Mouse (Mus musculus) lung, postnatal 0 days (tissue): ENCODE data around the gene Ccdc170. TPM values are rescaled to one million over a fixed set of nuclear protein-coding genes. Genes with fewer than 3 reads are reported as not detected.

ENCODE experiments used
- ATAC-seq: fragments of 200-750 bp; cut with Nextera tagmentation; 2 replicates; pipeline ENCODE4 v1.8.0; 2017; ENCODE audit warnings: moderate library complexity
- DNase-seq: peaks from one replicate; pipeline ENCODE4 v3.0.0-alpha.2; 2016; ENCODE audit warnings: low spot score
- H3K27ac ChIP-seq: fragments of 300-500 bp; sonication (generic); 2 replicates; pipeline ENCODE4 v1.5.1; 2014; ENCODE audit warnings: antibody characterized with exemption, mild to moderate bottlenecking, low read length, mixed read lengths
- H3K27me3 ChIP-seq: fragments of 300-500 bp; sonication (generic); replicated peaks from 2 replicates; pipeline ENCODE4 v1.6.1; 2014; ENCODE audit warnings: low read length, mixed read lengths; ENCODE audit not compliant: insufficient read depth
- H3K36me3 ChIP-seq: fragments of 300-500 bp; sonication (generic); 2 replicates; pipeline ENCODE4 v1.6.1; 2014; ENCODE audit warnings: low read length, mixed read lengths; ENCODE audit not compliant: insufficient read depth
- H3K4me1 ChIP-seq: fragments of 300-500 bp; sonication (generic); 2 replicates; pipeline ENCODE4 v1.6.1; 2014; ENCODE audit warnings: antibody characterized with exemption, low read depth, low read length, mixed read lengths; ENCODE audit not compliant: insufficient read depth
- H3K4me2 ChIP-seq: fragments of 300-500 bp; sonication (generic); replicated peaks from 2 replicates; pipeline ENCODE4 v1.6.1; 2014; ENCODE audit warnings: low read depth, mild to moderate bottlenecking, low read length, moderate library complexity, mixed read lengths
- H3K4me3 ChIP-seq: fragments of 300-500 bp; sonication (generic); 2 replicates; pipeline ENCODE4 v1.5.1; 2014; ENCODE audit warnings: low read depth, low read length
- H3K9ac ChIP-seq: fragments of 300-500 bp; sonication (generic); replicated peaks from 2 replicates; pipeline ENCODE4 v1.6.1; 2014; ENCODE audit warnings: low read depth, mild to moderate bottlenecking
- H3K9me3 ChIP-seq: fragments of 300-500 bp; sonication (generic); 2 replicates; pipeline ENCODE4 v1.6.1; 2016; ENCODE audit warnings: low read length, mixed read lengths
- CTCF ChIP-seq: IDR thresholded peaks from 2 replicates; pipeline ENCODE4 v1.5.1; 2016; ENCODE audit warnings: antibody characterized with exemption, mild to moderate bottlenecking
- EP300 ChIP-seq: IDR thresholded peaks from 2 replicates; pipeline ENCODE4 v1.6.1; 2016; ENCODE audit warnings: antibody characterized with exemption, mild to moderate bottlenecking, control low read depth
- WGBS: fragments of 180-500 bp; shearing (Covaris S2); extraction: QIAGEN DNeasy Blood & Tissue Kit; methylation state at CpG from one replicate; pipeline ENCODE4 v1.1.7; 2014; 5-methylcytosine and 5-hydroxymethylcytosine counted together
- polyA plus RNA-seq: library from polyadenylated mRNA; unstranded; fragments of >200 nt; fragmentation: Nextera tagmentation; extraction: Ambion mirVana; gene quantifications from 2 replicates; pipeline ENCODE4 v1.2.1, GENCODE M21; 2015

Gene Ccdc170
- polyA plus RNA-seq, 1 experiment from 2014 or later = 2.1 TPM

DNA sequence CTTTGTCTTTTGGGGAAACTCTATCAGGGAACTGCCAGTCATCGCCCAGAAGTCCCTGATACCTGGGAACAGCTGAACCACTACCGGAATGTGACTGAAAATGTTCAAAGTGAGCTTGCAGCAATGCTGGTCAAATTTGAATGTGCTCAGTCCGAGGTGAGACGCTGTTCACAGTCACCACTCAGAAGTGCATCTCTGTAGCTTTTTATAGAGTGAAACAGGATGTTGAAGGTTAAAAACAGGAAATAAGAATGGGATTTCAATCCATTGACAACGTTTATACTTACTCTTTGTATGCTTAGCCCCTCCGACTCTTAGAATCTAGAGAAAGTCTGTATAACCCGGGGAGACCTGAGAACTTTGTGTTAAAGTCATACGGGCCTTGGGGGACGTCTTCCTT, 30.4 kb downstream of the Ccdc170 start:
- H3K9me3 ChIP-seq = no peaks in the 10 kb centered on the region
- no peak overlapping the region for H3K27ac ChIP-seq
- ATAC-seq = no peak
- DNase-seq = no peak
- WGBS = 64% methylated on average over 9 of the region's 9 CpGs
- H3K27me3 ChIP-seq = no peaks in the 10 kb centered on the region
- no peaks in the 10 kb centered on the region for H3K36me3 ChIP-seq
- no peaks in the 10 kb centered on the region for H3K4me1 ChIP-seq
- TF ChIP-seq CTCF (no peak), EP300 (no peak)
- no peak overlapping the region for H3K4me2 ChIP-seq
- H3K4me3 ChIP-seq = no peak overlapping the region
- H3K9ac ChIP-seq = no peak overlapping the region

DNA sequence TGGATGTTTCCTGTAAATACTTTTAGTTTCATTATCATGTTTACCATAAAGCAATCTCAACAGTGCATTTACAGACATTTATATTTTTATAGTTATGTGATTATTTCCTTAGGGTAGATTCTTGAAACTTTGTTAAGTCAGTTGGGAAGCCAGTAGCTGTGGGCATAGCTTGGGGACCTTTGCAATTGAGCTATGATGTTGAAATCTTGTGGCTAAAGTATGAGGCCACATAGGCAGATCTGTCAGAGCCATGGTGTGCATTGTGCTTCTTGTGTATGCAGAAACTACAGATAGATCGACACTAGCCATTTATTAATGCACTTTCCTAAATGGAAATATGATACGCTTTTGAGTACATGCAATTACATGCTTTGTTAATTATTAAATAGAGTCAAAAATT, 35.3 kb downstream of the Ccdc170 start:
- H3K27ac ChIP-seq = no peak overlapping the region
- WGBS = 85% methylated on average over 2 of the region's 2 CpGs
- ATAC-seq (no peak), DNase-seq (no peak)
- no peaks in the 10 kb centered on the region for H3K9me3 ChIP-seq
- no peaks in the 10 kb centered on the region for H3K36me3 ChIP-seq
- no peaks in the 10 kb centered on the region for H3K27me3 ChIP-seq
- no peak overlapping the region for H3K4me2 ChIP-seq
- TF ChIP-seq CTCF = no peak
- TF ChIP-seq EP300 = no peak
- no peak overlapping the region for H3K9ac ChIP-seq
- H3K4me3 ChIP-seq = no peak overlapping the region
- no peaks in the 10 kb centered on the region for H3K4me1 ChIP-seq

DNA sequence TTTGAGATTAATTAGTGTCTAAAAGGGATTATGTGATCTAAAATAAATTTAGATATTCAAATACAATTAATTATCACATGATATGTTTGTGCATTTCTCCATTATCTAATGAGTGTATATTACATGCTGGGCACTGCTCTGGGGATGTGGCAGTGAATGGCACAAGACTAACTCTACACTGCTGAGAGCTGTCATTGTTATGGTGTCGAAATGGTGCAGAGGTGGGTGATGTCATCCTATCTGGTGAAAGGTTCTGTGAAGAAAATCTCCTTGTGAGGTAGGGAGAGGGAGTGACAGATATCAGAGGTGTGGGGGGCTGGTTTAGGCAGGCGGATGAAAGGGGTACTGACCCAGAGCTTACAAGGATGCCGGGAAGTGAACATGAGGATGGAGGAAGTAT, 37.3 kb downstream of the Ccdc170 start:
- Histone ChIP-seq H3K27ac (no peak overlapping the region), H3K9me3 (no peaks in the 10 kb centered on the region), H3K9ac (no peak overlapping the region), H3K36me3 (no peaks in the 10 kb centered on the region), H3K4me3 (no peak overlapping the region), H3K4me1 (no peaks in the 10 kb centered on the region), H3K4me2 (no peak overlapping the region), H3K27me3 (no peaks in the 10 kb centered on the region)
- no peak for TF ChIP-seq EP300
- ATAC-seq (no peak), DNase-seq (no peak)
- WGBS = 55% methylated on average over 3 of the region's 3 CpGs

DNA sequence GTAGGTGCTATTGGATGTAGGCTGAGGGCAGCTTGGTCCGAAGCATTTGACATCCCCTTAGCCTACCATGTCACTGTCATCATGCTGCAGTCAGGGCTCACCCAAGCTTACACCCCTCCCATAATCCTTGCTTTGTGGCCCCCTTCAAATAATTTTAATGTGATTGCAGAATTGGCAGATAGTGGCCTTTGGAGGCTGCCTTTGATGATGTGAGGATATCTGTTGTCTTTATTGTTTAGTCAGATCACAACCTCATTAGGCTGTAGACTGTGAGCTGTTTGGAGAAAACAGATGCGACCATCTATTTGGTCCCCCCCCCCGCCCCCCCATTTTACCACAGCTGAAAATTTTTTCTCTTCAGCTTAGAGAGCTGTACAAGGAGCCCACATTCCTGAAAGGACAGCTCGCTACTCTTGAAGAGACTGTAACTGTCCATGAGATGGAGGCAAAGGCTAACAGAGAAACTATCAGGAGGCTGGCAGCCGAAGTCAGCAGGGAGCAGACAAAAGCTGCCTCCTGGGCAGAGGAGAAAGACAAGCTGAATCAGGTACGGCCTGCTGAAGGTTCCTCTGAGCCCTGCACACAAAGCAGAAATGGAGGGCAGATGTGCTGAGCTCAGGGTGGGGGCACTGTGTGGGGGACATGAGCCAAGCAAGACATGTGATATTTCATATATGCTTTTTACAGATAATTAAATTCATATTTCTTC, 38.2 kb downstream of the Ccdc170 start:
- Histone ChIP-seq H3K27ac (no peak overlapping the region), H3K27me3 (no peaks in the 10 kb centered on the region), H3K4me1 (no peaks in the 10 kb centered on the region), H3K4me3 (no peak overlapping the region), H3K9me3 (no peaks in the 10 kb centered on the region), H3K9ac (no peak overlapping the region), H3K4me2 (no peak overlapping the region), H3K36me3 (no peaks in the 10 kb centered on the region)
- ATAC-seq (no peak), DNase-seq (no peak)
- 57% methylated on average over 6 of the region's 6 CpGs for WGBS
- no peak for TF ChIP-seq EP300
- peak; percentile 25 for TF ChIP-seq CTCF

DNA sequence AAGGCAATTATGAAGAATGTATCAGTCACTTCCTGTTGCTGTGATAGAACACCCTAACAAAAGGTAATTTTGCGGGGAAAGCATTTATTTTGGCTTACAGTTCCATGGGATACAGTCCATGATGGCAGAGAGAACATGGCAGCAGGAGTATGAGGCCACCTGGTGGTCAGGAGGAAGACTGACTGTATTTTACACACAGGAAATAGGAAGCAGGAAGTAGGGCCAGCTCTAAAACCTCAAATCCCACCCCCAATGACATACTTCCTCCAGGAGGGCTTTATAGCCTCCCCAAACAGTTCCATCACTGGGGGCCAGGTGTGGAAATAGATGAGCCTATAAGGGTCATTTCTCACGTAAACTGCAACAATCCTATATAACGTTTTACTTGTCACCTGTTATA, 39.8 kb downstream of the Ccdc170 start:
- DNase-seq (no peak), ATAC-seq (no peak)
- no peaks in the 10 kb centered on the region for H3K9me3 ChIP-seq
- no peak overlapping the region for H3K9ac ChIP-seq
- H3K4me3 ChIP-seq = no peak overlapping the region
- no peaks in the 10 kb centered on the region for H3K36me3 ChIP-seq
- H3K4me2 ChIP-seq = no peak overlapping the region
- TF ChIP-seq CTCF = peak; percentile 33; the same call in 1 of the 2 replicates
- no peak for TF ChIP-seq EP300
- WGBS = 93% methylated on average over 3 of the region's 3 CpGs
- H3K27me3 ChIP-seq = no peaks in the 10 kb centered on the region
- H3K4me1 ChIP-seq = no peaks in the 10 kb centered on the region
- H3K27ac ChIP-seq = no peak overlapping the region

DNA sequence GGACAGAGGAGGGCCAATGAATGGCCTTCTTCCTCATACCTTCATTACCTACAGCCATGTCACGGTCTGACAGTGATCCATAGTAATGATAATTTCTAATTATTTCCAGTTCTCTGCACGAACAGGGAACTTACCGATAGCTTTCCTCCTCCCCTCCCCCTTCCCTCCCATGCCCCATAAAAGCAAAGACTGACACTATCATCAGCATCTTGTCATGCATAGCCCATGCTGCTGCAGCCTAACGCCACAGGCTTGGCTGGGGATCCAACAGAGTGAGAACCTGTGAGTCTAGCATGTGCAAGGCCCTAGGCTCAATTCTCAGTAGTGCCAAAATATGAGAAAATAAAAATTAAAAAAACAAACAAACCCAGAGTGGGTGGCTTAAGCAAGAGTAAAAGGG, 40.8 kb downstream of the Ccdc170 start:
- H3K27ac ChIP-seq = no peak overlapping the region
- no peak overlapping the region for H3K4me3 ChIP-seq
- no peak overlapping the region for H3K4me2 ChIP-seq
- TF ChIP-seq EP300 = no peak
- no peak for TF ChIP-seq CTCF
- no peak overlapping the region for H3K9ac ChIP-seq
- ATAC-seq = no peak
- no peak for DNase-seq
- WGBS = 66% methylated on average over 4 of the region's 4 CpGs
- H3K27me3 ChIP-seq = no peaks in the 10 kb centered on the region
- H3K36me3 ChIP-seq = no peaks in the 10 kb centered on the region
- no peaks in the 10 kb centered on the region for H3K4me1 ChIP-seq
- no peaks in the 10 kb centered on the region for H3K9me3 ChIP-seq

DNA sequence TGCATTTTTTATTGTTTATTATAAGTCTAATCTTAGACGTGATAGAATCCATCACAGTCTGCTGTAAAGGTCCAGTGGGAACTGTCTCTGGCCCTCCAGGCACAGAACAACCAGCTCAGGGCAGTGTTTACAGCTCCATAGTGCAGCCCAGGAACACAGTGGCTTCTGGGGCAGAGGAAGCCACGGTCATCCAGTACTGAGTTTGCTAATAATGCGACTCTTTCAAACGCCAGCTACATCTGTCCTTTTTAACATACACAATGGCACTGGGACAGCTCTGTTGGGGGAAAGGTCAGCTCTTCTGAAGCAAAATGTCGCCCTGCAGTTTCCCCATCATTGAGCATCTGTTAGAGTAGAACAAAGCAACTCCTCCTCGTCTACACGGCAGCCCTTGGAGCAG, 45.7 kb downstream of the Ccdc170 start:
- TF ChIP-seq CTCF (no peak), EP300 (no peak)
- H3K27me3 ChIP-seq = no peaks in the 10 kb centered on the region
- no peaks in the 10 kb centered on the region for H3K9me3 ChIP-seq
- no peaks in the 10 kb centered on the region for H3K36me3 ChIP-seq
- no peak overlapping the region for H3K4me3 ChIP-seq
- no peaks in the 10 kb centered on the region for H3K4me1 ChIP-seq
- no peak overlapping the region for H3K4me2 ChIP-seq
- ATAC-seq = no peak
- DNase-seq = peak; percentile 8
- WGBS = 48% methylated on average over 7 of the region's 7 CpGs
- no peak overlapping the region for H3K27ac ChIP-seq
- H3K9ac ChIP-seq = no peak overlapping the region
